Mouse (Mus musculus) intestine, embryonic 16.5 days (tissue): ENCODE measurements around the gene Slc25a34. TPM values are rescaled to one million over a fixed set of nuclear protein-coding genes. Genes with fewer than 3 reads are reported as not detected.

Source experiments
- ATAC-seq: fragments of 200-750 bp; cut with Nextera tagmentation; 2 replicates; pipeline ENCODE4 v1.8.0; 2017; ENCODE audit warnings: moderate TSS enrichment, moderate library complexity
- H3K27ac ChIP-seq: fragments of 300-500 bp; sonication (generic); 2 replicates; pipeline ENCODE4 v1.5.1; 2014; ENCODE audit warnings: mild to moderate bottlenecking, low read length
- H3K27me3 ChIP-seq: fragments of 300-500 bp; sonication (generic); replicated peaks from 2 replicates; pipeline ENCODE4 v1.6.1; 2014; ENCODE audit warnings: low read length, control low read depth, mixed read lengths; ENCODE audit not compliant: control insufficient read depth, insufficient read depth
- H3K36me3 ChIP-seq: fragments of 300-500 bp; sonication (generic); 2 replicates; pipeline ENCODE4 v1.6.1; 2014; ENCODE audit warnings: low read length, control low read depth; ENCODE audit not compliant: control insufficient read depth, insufficient read depth
- H3K4me1 ChIP-seq: fragments of 300-500 bp; sonication (generic); 2 replicates; pipeline ENCODE4 v1.6.1; 2014; ENCODE audit warnings: low read length, control low read depth, mixed read lengths; ENCODE audit not compliant: control insufficient read depth, insufficient read depth
- H3K4me2 ChIP-seq: fragments of 300-500 bp; sonication (generic); 2 replicates; pipeline ENCODE4 v1.6.1; 2014; ENCODE audit warnings: low read depth, low read length, control low read depth
- H3K4me3 ChIP-seq: fragments of 300-500 bp; sonication (generic); 2 replicates; pipeline ENCODE4 v1.5.1; 2014; ENCODE audit warnings: mild to moderate bottlenecking, low read length
- H3K9ac ChIP-seq: fragments of 300-500 bp; sonication (generic); 2 replicates; pipeline ENCODE4 v1.6.1; 2014; ENCODE audit warnings: low read depth, low read length
- H3K9me3 ChIP-seq: fragments of 300-500 bp; sonication (generic); 2 replicates; pipeline ENCODE4 v1.6.1; 2016; ENCODE audit warnings: low read length, control low read depth; ENCODE audit not compliant: control insufficient read depth
- WGBS: fragments of 180-500 bp; shearing (Covaris S2); extraction: QIAGEN DNeasy Blood & Tissue Kit; methylation state at CpG from one replicate; pipeline ENCODE4 v1.1.7; 2014; 5-methylcytosine and 5-hydroxymethylcytosine counted together
- polyA plus RNA-seq: library from polyadenylated mRNA; unstranded; fragments of >200 nt; fragmentation: Nextera tagmentation; extraction: Ambion mirVana; gene quantifications from 2 replicates; pipeline ENCODE4 v1.2.1, GENCODE M21; 2015

Slc25a34 gene
- polyA plus RNA-seq, 1 experiment from 2014 or later = 7.4 TPM

- H3K27me3 ChIP-seq = no peaks in the 10 kb centered on the region
These were observed 24.6 kb upstream of the Slc25a34 start for GRCm38 (mm10) chr4:141648262-141648661.

GRCm38 (mm10) chr4:141647187-141647586 lies 23.6 kb upstream of the Slc25a34 start:
- H3K36me3 ChIP-seq = no peaks in the 10 kb centered on the region
- H3K4me3 ChIP-seq = no peak overlapping the region
- no peaks in the 10 kb centered on the region for H3K27me3 ChIP-seq
- H3K4me2 ChIP-seq = no peak overlapping the region
- ATAC-seq = no peak
- H3K9ac ChIP-seq = no peak overlapping the region
- 87% methylated on average over 3 of the region's 3 CpGs for WGBS
- no peaks in the 10 kb centered on the region for H3K9me3 ChIP-seq
- H3K27ac ChIP-seq = no peak overlapping the region
- H3K4me1 ChIP-seq = peaks cover 19% of the 10 kb centered on the region

More at GRCm38 (mm10) chr4:141648262-141648661, 24.6 kb upstream of the Slc25a34 start:
- Histone ChIP-seq H3K4me1 (peaks cover 11% of the 10 kb centered on the region), H3K27ac (no peak overlapping the region), H3K9me3 (no peaks in the 10 kb centered on the region), H3K36me3 (no peaks in the 10 kb centered on the region), H3K4me3 (no peak overlapping the region), H3K4me2 (no peak overlapping the region), H3K9ac (no peak overlapping the region)
- 91% methylated on average over 5 of the region's 5 CpGs for WGBS
- no peak for ATAC-seq

GRCm38 (mm10) chr4:141645988-141646387 lies 22.4 kb upstream of the Slc25a34 start:
- ATAC-seq = no peak
- 91% methylated on average over 8 of the region's 8 CpGs for WGBS

DNA sequence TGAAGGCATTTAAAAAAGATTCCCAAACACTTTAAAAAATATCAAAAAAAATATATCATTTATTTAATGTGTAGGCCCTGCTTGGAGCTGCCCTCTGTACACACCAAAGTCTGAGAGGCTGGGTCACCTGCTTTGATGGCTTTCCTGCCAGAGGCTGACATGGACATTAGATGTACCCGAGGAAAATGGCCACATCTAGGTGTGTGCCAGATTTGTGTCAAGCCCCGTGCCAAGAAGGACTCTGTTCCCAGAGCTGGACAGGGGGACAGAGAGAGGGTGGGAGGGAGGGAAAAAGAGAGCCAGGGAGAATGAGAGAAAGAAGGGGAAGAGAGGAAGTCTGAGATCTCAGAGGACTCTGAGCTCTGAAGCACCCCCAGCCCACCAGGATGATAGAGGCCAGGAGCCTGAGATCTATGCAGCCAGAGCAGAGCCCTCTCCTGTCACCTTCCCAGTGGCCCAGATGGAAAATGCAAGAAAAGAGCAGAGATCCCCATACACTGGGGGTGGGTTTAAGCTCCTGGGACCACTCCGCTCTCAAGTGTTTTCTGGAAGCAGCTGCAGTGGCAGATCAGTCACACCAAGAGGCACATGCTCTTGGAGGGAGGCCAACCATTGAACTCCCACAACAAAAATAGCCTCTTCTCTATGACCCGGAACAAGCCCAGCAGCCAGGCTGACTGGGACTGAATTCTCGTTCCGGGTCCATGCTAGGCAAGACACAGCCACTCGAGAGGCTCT lies 19.7 kb upstream of the Slc25a34 start:
- no peaks in the 10 kb centered on the region for H3K36me3 ChIP-seq
- H3K9me3 ChIP-seq = no peaks in the 10 kb centered on the region
- no peak overlapping the region for H3K9ac ChIP-seq
- 47% methylated on average over 7 of the region's 7 CpGs for WGBS
- H3K27me3 ChIP-seq = no peaks in the 10 kb centered on the region
- H3K4me1 ChIP-seq = peaks cover 26% of the 10 kb centered on the region
- peak overlapping the region; percentile 51 for H3K27ac ChIP-seq
- ATAC-seq = peak; percentile 42
- no peak overlapping the region for H3K4me2 ChIP-seq
- H3K4me3 ChIP-seq = no peak overlapping the region

More at GRCm38 (mm10) chr4:141645988-141646387, 22.4 kb upstream of the Slc25a34 start:
- Histone ChIP-seq H3K27ac (no peak overlapping the region), H3K4me2 (no peak overlapping the region), H3K4me3 (no peak overlapping the region), H3K36me3 (no peaks in the 10 kb centered on the region), H3K9me3 (no peaks in the 10 kb centered on the region), H3K27me3 (no peaks in the 10 kb centered on the region), H3K4me1 (peaks cover 26% of the 10 kb centered on the region), H3K9ac (no peak overlapping the region)

- Histone ChIP-seq H3K27me3 (no peaks in the 10 kb centered on the region), H3K4me3 (no peak overlapping the region), H3K9me3 (no peaks in the 10 kb centered on the region), H3K4me2 (no peak overlapping the region), H3K4me1 (peaks cover 26% of the 10 kb centered on the region), H3K36me3 (no peaks in the 10 kb centered on the region), H3K27ac (no peak overlapping the region), H3K9ac (0 out of 2 replicates have a peak overlapping the region, but pooled peaks have one; percentile 19)
- WGBS = 80% methylated on average over 25 of the region's 25 CpGs
- peak; percentile 53; the same call in 1 of the 2 replicates for ATAC-seq
These were observed 18.6 kb upstream of the Slc25a34 start for GRCm38 (mm10) chr4:141641961-141642811.

DNA sequence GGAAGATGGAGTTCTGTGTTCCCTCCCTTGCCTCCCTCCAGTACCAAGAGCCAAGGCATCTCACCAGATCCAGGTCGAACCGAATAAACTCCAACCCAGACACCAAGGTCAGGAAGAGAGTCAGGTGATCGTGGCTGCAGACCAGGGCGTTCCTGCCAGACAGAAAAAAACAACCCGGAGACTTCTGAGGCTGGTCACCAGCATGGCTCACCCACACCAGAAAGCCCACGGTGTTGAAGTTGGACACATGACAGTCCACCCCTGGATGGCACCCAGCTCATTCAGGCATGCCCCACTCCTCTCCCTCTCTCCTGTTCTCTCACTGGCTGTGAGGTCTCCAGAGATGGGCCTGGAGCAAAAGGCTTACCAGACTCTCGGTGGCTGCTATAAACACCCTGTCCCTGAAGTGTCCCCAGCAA lies 17.7 kb upstream of the Slc25a34 start:
- H3K27ac ChIP-seq = no peak overlapping the region
- WGBS = 85% methylated on average over 7 of the region's 7 CpGs
- H3K9ac ChIP-seq = no peak overlapping the region
- H3K4me2 ChIP-seq = no peak overlapping the region
- no peaks in the 10 kb centered on the region for H3K36me3 ChIP-seq
- H3K4me3 ChIP-seq = no peak overlapping the region
- no peak for ATAC-seq
- H3K4me1 ChIP-seq = peaks cover 26% of the 10 kb centered on the region
- no peaks in the 10 kb centered on the region for H3K9me3 ChIP-seq
- no peaks in the 10 kb centered on the region for H3K27me3 ChIP-seq

DNA sequence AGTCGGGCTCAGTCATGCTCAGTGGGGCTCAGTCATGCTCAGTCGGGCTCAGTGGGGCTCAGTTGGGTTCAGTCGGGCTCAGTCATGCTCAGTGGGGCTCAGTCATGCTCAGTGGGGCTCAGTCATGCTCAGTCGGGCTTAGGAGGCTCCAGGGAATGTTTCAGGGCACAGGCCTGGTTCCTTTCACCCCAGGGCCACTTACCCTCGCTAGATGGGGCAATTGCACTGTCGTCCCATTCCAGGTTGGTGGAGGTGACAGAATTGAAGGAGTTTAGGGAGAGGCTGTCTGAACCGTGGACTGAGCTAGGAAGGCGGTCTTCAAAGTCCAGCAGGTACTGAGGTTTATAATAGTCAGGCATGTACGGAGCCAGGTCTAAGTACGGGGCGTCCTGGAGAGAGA lies 15.9 kb upstream of the Slc25a34 start:
- Histone ChIP-seq H3K9me3 (no peaks in the 10 kb centered on the region), H3K36me3 (no peaks in the 10 kb centered on the region)

GRCm38 (mm10) chr4:141636693-141637092 lies 13.1 kb upstream of the Slc25a34 start:
- H3K36me3 ChIP-seq = peaks cover 10% of the 10 kb centered on the region
- H3K27ac ChIP-seq = no peak overlapping the region
- no peaks in the 10 kb centered on the region for H3K27me3 ChIP-seq
- ATAC-seq = no peak
- 95% methylated on average over 5 of the region's 5 CpGs for WGBS
- no peak overlapping the region for H3K4me2 ChIP-seq
- H3K9me3 ChIP-seq = no peaks in the 10 kb centered on the region
- peaks cover 2% of the 10 kb centered on the region; the same call in 1 of the 2 replicates for H3K4me1 ChIP-seq
- H3K9ac ChIP-seq = no peak overlapping the region
- H3K4me3 ChIP-seq = no peak overlapping the region

More for the DNA sequence above, 15.9 kb upstream of the Slc25a34 start:
- no peak overlapping the region for H3K9ac ChIP-seq
- no peak overlapping the region for H3K4me3 ChIP-seq
- ATAC-seq = no peak
- no peak overlapping the region for H3K4me2 ChIP-seq
- H3K27me3 ChIP-seq = no peaks in the 10 kb centered on the region
- 81% methylated on average over 11 of the region's 11 CpGs for WGBS
- no peak overlapping the region for H3K27ac ChIP-seq
- peaks cover 26% of the 10 kb centered on the region for H3K4me1 ChIP-seq

DNA sequence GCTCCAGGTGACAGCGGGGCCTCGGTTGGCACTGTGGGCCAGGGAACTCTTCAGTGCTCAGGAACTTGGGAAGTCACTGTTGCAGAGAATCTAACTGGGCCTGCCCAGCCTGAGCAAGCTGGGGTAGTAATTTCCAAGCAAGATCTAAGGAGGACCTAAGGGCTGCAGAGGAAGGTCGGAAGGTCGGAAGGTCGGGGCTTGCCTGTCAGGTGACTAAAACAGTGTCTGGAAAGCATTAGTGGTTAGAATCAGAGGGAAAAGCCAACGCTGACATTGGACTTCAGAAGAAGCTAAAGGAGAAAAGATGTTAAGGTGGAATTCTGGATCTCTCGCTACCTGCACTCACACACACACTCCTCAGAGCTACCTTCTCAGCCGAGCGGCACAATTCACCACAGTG lies 12.4 kb upstream of the Slc25a34 start:
- WGBS = 74% methylated on average over 9 of the region's 9 CpGs
- no peak for ATAC-seq
- no peak overlapping the region for H3K27ac ChIP-seq
- no peaks in the 10 kb centered on the region for H3K9me3 ChIP-seq
- H3K27me3 ChIP-seq = no peaks in the 10 kb centered on the region
- no peak overlapping the region for H3K4me2 ChIP-seq
- H3K4me1 ChIP-seq = no peaks in the 10 kb centered on the region
- no peak overlapping the region for H3K4me3 ChIP-seq
- peaks cover 17% of the 10 kb centered on the region for H3K36me3 ChIP-seq
- no peak overlapping the region for H3K9ac ChIP-seq
